Mouse (Mus musculus) yolk sac, embryonic 10.5 days (tissue): Measurements from ENCODE around the gene Smim9.

Experiments
- DNase-seq: peaks from one replicate; pipeline ENCODE4 v3.0.0-alpha.2; 2017; ENCODE audit warnings: low spot score

Smim9 gene

GRCm38 (mm10) chrX:75163670-75164069 is at the start of gene Smim9:
Smim9 (minus strand) TSS chrX:75163770.
- no peak for DNase-seq

- peak; percentile 31 for DNase-seq
Measured at GRCm38 (mm10) chrX:75155576-75156243, 7.9 kb downstream of the Smim9 start.

- DNase-seq = no peak
Measured at GRCm38 (mm10) chrX:75152249-75152648, 11.3 kb downstream of the Smim9 start.

- no peak for DNase-seq
Measured at GRCm38 (mm10) chrX:75150304-75150703, 13.3 kb downstream of the Smim9 start.

GRCm38 (mm10) chrX:75148414-75148813 is 15.2 kb downstream of the Smim9 start:
- no peak for DNase-seq

GRCm38 (mm10) chrX:75143124-75143555 is 20.4 kb downstream of the Smim9 start:
- DNase-seq = peak; percentile 9

- DNase-seq = no peak
Measured at GRCm38 (mm10) chrX:75138182-75138581, 25.4 kb downstream of the Smim9 start.

- no peak for DNase-seq
Measured at GRCm38 (mm10) chrX:75137729-75138128, 25.8 kb downstream of the Smim9 start.

GRCm38 (mm10) chrX:75136938-75137337 is 26.6 kb downstream of the Smim9 start:
- DNase-seq = peak; percentile 12

- DNase-seq = peak; percentile 90
Measured at GRCm38 (mm10) chrX:75130467-75131160, 33.0 kb downstream of the Smim9 start, which contains the start of gene Mpp1. Mpp1 (minus strand) TSS chrX:75131016.

- no peak for DNase-seq
Measured at GRCm38 (mm10) chrX:75129474-75129873, 34.1 kb downstream of the Smim9 start.

GRCm38 (mm10) chrX:75128333-75128980 is 35.1 kb downstream of the Smim9 start:
- DNase-seq = peak; percentile 52

GRCm38 (mm10) chrX:75126893-75127292 is 36.7 kb downstream of the Smim9 start:
- no peak for DNase-seq

GRCm38 (mm10) chrX:75125606-75126005 is 38.0 kb downstream of the Smim9 start:
- no peak for DNase-seq

GRCm38 (mm10) chrX:75115550-75115949 is 48.0 kb downstream of the Smim9 start:
- DNase-seq = no peak

GRCm38 (mm10) chrX:75102293-75102692 is 61.3 kb downstream of the Smim9 start:
- DNase-seq = no peak

GRCm38 (mm10) chrX:75098799-75099198 is 64.8 kb downstream of the Smim9 start:
- no peak for DNase-seq

GRCm38 (mm10) chrX:75096163-75096770 is 67.3 kb downstream of the Smim9 start:
- DNase-seq = peak; percentile 5
